Mouse (Mus musculus): Measurements from ENCODE around the gene Ephb2. TPM values are rescaled to one million over a fixed set of nuclear protein-coding genes. Genes with fewer than 3 reads are reported as not detected.

Gene Ephb2
- total RNA-seq, 2 experiments from 2014 or later, result 14.9 to 16.1 TPM

DNA sequence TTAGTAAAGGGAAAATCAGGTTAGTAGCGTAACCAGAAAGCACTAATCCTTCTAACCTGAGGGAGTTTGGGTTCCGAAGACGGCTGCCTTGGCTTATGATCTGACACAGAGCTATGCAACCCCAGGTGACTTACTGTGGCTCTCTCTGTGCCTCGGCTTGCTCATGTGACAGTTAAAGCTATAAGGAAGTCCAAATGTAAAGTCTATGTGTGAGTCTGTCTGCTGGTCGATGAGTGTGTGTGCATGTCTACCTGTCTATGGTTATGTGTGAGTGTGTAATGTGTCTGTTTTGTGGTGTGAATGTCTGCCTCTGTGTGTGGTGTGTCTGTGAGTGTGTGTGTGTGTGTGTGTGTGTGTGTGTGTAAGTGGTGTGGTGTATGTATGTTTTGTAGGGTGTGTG is 33.8 kb downstream of the Ephb2 start:
- DNase-seq (ENCODE audit: low spot score in 2 of 2), result no peak

DNA sequence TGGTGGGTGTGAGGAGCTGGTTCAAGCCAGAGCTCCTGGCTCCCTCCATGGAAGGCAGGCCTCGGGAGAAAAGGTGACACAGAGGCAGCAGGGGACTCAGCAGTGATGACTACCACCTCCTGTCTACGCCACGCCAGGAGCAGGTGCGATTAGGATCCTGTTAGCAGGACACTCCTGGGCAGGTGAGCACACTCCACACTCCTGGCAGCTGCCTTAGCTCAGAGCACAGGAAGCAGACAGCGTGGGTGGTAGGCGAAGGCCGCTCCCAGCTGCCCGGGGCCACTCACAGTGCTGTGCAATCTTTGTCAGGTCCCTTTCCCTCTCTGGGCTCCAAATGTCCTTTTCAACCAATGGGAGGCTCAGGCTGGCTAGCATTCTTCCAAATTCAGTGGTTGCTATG is 34.3 kb downstream of the Ephb2 start:
- no peak for DNase-seq (ENCODE audit: low spot score in 2 of 2)

DNA sequence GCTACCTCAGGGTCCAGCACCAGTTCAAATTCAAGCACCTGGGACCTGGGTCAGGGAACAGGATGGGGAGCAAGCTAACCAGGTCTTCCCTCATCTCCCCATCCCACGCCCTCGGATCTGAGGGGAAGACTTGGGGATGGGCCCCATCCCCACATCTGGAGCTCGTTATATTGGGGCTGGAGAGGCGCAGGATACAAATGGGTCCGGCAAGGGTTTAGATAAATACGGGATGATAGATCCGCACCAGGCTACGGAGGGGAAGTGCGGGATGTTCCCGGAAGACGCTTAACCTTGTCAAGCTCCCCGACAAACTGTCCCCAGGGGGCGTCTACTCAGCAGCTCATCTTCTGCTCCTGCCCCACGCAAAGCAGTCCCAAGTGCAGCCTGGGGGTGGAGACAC is 35.4 kb downstream of the Ephb2 start:
- DNase-seq (ENCODE audit: low spot score in 2 of 2), result no peak

DNA sequence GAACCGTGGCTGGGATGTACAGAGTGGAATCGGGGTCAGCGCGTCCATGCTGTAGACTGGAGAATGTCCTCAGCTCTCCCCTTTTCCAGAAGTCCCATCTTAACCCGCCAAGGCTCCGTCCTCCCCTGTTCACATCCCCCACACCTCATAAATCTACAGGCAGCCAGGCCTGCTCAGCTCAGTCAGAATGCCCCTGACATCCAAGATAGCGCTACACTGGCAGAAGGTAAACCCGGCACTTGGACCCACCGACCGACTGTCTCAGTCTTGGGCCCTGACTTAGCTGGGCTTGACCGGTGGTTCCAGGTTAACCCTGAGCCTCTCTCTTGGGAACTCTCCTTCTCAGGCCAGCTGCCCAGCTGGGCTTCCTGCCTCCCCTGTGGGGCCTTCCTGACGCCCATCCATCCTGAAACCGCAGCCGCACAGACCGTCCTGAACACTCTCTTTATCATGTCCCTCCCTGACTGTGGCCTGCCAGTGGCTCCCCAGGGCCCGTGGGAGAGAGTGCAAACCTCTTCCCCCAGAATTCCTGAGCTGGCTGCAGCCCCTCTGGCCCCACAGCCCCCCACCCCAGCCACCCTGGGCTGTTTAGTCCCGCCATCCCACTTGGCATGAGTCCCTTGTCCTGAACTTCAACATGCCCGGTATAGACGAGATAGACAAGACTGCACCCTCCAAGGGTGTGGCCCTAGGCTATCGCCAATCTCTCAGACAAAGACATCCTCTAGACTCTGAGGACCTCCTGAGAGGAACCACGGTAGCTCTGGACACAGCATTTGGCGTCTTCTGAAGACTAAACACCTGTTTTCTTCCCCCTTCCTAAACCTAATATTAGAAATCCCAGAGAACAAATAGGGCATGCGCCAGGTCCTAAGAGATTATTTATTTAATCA is 37.9 kb downstream of the Ephb2 start:
- no peak for DNase-seq (ENCODE audit: low spot score in 2 of 2)

DNA sequence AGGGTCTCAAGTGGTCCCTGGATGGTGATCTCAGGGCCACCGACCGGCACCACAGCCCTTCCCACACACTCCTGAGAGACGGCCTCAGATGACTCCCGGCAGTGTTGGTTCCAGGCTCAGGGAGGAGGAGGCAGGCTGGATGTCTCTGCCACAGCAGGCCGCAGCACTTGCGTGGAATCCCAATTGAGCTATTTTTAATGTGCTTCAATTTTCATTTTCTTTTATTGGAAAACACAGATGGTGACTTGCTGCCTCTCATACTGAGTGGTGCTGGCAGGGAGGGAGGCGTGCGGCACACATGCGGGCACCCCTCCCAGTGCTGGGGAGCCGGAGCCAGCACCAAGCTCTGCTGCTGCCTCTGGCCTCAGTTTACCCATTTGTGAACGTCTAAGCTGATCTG is 42.5 kb downstream of the Ephb2 start:
- DNase-seq (ENCODE audit: low spot score in 2 of 2), result peak; percentile 74 to 80

DNA sequence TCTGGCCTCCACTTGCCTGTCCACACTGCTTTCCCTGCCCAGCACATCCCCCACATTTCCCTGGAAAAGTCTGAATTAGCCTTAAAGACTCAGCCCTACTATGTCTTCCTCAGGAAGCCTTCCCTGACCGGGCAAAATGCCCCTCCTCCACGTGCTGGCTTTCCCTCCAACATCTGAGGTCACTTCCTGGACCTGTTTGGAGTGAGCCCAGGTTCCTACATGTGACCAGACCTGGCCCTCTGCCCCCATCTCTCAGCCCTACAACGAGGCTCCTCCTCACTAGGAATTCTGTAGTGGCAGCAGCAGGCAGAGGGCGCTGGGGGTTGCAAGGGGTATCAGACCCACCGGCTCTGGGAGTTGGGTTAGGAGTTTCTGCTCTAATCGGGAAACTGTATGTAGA is 46.0 kb downstream of the Ephb2 start:
- DNase-seq (ENCODE audit: low spot score in 2 of 2), result no peak

DNA sequence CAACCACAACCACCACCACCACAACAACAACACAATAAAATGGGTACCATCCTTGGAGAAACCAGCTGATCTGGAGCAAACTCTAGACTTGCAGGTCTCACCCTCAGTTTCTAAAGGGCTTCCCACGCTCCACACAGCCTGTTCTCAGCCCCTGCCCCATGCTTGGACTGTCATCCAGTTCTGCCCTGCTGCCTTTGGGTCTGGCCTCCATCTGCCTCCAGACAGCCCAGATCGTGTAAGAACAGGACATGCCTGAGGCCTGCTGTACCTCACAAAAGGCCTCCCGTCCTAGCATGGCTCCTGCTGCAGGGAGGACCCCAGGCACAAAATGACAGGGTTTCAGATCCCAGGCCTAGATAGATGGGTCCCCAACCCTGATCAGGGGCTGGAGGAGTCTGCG is 48.4 kb downstream of the Ephb2 start:
- no peak for DNase-seq (ENCODE audit: low spot score in 2 of 2)

DNA sequence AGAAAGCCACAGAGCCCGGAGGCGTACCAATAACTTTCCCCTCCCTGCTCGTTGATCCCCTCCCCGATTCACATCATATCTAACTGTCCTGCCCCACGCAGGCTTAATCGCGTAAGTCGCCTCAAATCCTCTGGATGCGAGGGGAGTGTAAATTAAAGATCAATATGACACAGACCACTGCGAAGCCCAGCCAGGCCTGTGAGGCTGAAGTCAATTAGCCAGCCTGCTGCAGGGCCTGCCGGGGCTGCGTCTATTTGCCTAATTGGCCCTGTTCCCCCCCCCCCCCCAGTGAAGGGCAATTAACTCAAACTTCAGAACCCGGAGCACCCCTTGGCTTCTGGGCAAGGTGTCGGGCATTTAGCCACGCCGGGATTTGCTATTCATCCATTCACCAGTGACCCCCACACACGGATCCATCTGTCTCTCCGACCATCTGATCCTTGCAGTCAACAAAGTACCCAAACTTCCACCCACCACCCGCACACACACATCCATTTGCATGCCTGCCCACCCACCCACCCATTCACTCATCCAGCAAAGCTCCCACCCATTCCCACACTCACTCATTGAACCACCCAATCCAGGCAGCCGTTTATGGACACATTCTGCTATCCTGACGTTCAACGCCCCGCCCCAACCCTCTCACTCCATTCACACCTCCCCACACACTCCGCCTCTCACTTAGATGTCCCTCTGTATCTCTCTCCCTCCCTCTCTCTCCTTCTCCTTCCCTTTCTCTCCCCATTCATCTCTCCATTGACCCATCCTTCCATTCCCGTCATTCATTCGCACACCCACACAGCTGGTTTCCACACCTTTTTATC is 49.1 kb downstream of the Ephb2 start:
- DNase-seq (ENCODE audit: low spot score in 2 of 2), result peak; percentile 56 to 76

DNA sequence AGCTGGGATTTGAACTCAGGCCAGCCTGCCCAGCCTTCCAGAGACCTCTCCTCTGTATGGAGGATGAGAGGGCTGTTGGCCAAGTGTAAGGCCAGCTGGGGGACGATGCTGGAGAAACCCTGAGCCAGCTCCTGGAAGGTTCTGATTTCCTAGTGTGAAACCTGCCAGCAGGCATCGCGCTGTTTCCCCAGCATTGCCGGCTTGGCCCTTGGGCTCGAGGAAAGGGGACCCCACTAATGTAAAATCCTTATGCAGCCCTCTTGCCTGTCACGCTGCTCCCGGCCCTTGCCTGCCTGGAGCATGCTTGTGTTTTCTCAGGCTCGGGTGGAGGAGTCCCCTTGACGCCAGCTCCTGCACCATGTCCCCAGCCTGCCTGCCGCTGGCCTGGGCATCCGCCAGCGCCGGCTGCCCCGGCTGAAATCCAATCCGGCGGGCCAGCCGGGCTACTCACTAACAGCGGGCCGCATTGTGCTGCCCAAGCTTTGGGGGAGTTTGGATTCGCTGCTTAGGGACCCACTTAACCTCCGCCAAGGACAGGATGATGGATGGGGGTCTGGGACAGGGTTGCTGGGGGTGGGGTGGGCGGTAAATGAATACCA is 52.1 kb downstream of the Ephb2 start:
- peak in 1 of 2 experiments; percentile 24 for DNase-seq (ENCODE audit: low spot score in 2 of 2)

DNA sequence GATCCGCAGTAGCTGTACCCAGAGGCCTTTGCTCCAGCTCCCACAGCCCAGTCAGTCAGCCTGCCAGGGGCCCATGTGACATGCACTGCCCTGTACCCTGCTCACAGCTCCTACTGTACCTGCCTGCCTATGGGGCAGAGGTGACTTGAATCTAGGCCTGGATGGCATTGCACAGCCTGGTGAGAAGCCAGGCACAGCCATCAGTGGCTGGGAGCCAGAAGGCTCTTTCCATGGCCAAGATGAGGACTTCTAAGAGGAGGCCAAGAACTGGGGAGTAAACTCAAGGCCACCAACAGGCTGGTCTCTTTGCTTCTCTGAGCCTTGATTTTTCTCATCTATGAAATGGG is 53.2 kb downstream of the Ephb2 start:
- no peak for DNase-seq (ENCODE audit: low spot score in 2 of 2)

DNA sequence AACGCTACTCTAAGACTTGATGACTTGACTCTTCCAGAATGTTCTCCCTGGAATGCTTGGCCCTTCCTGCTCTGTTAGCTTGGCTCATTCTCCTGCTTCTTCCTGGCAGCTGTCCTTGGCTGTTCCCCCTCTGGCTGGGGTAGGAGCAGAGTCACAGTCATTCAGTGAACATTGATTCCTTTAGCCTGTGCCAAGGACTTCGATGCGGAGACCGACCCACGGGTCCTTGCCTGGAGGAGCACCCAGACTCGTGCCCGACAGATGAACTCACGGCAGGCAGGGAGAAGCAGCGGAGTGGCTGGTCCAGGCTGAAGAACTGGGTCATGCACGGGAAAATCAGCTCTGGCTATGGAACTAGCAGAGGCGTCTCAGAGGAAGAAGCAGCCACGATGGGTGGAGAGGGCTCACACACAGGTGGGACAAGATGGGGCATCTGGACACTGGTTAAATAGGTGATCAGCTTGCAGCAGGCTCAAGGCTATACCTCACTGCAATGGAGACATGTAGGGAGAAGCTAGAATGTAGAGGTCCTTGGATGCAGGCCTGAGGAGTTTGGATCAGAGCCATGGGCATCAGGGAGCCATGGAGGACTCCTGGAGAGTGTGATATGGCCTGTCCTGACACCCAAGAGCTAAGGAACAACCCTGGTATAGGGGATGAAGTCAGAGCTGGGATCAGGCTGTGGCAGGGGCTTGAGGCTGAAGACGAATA is 53.8 kb downstream of the Ephb2 start:
- DNase-seq (ENCODE audit: low spot score in 2 of 2), result peak; percentile 23 to 24

DNA sequence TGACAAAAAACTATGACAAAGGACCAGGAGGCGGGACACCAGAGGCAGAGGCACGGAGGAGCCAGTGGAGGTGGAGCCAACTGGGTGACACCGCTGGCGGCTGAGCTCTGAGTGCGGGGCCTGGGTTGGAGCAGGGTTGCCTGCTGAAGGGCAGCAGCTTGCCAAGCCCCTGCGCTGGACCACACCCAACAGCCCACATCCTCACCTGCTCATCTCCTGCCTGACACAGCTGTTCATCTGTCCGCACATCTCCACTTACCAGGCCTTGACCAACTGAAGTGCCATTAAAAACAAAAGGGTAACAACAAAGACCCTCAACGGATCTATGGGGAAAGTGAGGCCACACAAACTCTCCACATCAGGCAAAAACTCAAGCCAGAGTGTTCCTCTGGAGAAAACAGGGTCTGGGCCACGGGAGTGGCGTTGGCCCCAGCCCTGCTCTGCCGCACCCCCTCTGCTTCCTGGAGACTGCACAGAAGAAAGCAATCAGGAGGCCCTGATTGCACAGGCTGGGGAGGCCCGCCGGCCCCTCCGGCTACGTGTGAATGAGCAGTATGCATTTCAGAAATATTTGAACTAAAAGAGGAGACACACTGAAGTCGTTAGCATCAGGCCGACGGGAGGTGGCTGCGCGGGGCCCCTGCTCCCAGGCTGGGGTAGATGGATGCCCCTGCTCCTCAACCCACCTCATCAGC is 55.4 kb downstream of the Ephb2 start:
- no peak for DNase-seq (ENCODE audit: low spot score in 2 of 2)

DNA sequence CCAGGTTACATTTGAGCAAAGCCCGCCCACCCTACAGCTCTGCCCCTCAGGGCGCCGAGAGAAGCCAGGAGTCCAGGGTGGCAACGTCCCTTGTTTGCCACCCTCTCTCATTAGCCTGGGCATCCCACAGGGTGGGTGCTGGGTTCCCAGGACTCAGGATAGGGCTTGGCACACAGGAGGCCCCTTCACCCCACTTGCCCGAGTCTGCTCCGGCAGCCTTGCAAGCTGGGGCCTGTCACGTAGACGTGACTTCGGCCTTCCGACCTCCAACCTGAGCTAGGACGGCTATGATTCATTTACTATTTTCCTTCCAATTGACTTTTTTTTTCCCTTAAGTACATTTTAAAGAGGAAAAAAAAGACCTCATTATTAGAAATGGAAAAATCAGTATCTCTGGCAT is 56.6 kb downstream of the Ephb2 start:
- DNase-seq (ENCODE audit: low spot score in 2 of 2), result no peak

DNA sequence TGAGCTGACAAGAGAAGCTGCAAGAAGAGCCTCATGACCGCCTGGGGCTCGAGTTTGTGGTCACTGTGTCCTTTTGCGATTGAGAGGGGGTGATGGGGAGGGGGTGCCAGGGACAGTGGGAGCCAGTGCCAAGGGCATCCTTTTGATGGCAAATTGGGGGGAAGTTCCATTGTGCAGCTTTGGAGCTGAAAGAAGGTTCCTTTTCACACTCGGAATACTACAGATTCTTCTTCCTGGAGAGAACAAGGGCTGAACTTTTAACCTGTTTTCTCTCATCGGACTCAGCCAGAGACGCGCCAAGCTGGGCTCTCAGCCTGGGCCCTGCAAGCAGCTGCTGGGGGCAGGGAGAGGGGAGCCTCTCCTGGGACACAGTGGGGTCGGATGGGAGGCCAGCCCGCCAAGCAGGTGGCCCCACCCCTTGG is 59.3 kb downstream of the Ephb2 start:
- no peak for DNase-seq (ENCODE audit: low spot score in 2 of 2)

DNA sequence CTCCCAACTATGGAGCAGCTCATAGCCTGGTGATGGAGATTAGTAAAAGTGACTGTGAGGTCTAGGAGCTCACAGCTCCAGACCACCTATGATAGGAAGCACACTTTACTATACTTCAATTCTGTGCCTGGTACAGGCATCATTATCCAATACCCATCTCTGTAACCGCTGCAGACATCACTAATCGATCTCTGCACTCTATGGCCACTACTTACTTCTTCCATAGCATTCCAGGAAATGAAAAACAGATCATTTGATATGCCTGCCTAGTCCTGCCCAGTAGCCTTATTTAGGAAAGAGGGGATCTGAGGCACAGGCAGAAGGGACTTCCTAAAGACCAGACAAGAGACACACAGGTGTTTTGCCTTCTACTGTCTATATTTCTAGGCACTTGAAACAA is 59.9 kb downstream of the Ephb2 start:
- no peak for DNase-seq (ENCODE audit: low spot score in 2 of 2)

DNA sequence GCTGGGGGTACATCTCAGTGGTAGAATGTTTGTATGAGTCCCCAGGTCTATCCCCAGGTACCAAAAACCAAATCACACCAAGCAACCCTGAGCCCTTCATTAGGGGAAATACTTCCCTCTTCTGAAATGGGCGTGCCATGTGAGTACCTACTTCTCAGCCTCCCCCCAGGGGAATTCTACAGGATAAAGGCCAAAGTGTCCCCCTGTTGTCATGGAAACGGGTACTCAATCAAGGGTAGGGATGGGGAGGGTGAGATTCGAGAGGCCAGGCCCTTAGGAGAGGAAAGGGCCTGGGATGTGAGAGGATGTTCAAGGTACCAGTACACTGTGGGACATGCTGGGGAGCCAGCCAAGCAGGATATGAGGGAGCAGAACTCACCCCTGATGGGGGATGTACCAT is 61.6 kb downstream of the Ephb2 start:
- DNase-seq (ENCODE audit: low spot score in 2 of 2), result no peak

DNA sequence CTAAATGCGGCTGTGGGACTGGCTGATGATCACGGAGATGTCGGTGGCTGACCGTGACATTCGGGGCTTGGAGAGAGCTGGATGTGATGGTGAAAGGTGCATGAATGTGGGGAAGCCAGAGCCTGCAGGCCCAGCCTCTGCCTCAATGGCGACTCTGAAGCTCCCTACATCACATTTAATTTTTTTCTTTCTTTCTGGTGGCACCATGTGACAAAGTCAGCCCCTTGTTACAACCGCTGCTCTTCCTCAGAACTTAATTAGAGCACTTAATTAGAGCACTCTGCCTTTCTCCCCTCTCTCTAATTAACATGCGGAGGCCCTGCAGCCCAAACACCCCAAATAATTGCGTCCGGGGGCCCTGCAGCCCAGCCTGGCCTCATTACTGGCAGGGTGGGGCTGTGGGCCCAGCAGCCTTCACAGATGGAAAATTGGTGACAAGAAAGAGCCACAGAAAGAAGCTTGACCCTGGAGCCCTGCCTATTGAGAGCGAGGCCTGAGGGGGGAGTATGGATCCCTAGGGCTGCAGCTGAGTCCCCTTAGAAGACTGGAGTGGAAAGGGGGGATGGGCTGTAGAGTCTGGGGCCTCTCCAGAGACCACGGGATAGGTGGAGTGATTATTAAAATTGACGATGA is 62.7 kb downstream of the Ephb2 start:
- DNase-seq (ENCODE audit: low spot score in 2 of 2), result no peak

DNA sequence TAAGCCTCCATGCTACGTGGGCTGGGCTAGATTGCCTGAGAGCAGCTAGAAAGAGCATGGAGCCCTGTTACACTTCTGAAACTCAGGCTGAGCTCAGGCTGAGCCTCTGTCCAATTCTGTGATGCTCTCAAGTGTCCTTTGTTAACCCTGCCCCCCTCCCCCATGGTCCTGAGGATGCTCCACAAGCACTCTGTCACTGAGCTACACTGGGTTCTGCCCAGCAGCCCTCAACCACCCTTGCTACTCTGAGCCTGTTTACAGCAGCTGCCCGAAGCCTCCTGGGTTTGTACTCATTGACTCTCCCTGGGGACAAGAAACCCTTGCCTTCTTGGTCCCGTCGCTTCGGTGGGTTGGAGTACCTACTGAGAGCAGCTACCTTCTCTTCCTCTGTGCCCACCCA is 63.5 kb downstream of the Ephb2 start:
- no peak for DNase-seq (ENCODE audit: low spot score in 2 of 2)

DNA sequence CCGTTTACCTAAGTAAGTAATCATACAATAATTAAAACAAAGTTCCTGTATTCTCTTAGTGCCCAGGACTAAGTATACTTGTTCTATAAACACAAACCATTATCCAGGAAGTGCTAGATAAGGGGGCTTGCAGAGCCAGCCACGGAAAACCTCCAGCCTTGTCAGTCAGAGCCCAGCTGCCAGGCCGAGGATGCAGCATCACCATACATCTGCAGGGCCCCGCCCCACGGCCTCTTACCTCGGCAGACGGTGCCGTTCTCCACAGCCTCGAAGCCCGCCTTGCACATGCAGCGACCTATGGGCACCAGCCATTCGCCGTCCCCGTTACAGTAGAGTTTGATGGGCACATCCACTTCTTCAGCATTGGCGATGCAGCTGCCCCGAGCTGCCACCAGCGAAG is 65.1 kb downstream of the Ephb2 start:
- DNase-seq (ENCODE audit: low spot score in 2 of 2), result no peak

DNA sequence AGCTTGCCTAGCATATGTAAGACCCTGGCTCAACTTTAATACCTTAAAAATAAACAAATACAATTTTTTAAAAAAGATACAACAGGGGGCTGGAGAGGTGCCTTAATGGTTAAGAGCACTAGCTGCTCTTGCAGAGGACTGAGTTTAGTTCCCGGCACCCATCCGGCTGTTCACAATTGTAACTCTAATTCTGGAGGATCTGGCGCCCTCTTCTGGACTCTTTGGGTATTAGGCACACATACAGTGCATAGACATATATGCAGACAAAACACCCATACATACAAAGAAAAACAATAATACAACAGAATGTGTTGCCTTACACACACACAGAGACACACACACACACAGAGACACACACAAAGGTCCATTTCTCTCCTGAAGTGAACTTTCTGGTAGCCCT is 67.3 kb downstream of the Ephb2 start:
- DNase-seq (ENCODE audit: low spot score in 2 of 2), result no peak

Data from left cerebral cortex, adult 18-20 months (tissue).